Mouse (Mus musculus): Measurements from ENCODE around the gene Zscan4b.
"Not testable (repeated sequence)": the region's sequence is repeated elsewhere in the genome, so short reads cannot be mapped to it uniquely, and the experiment has no call there.

The Zscan4b gene

GRCm38 (mm10) chr7:10904950-10905349 lies at the start of gene Zscan4b:
TSS of gene Zscan4b (minus strand) at chr7:10905050.
- DNase-seq, result not testable (repeated sequence)
